Mouse (Mus musculus) megakaryocyte-erythroid progenitor cell, adult 5-6 weeks (primary cell): ENCODE data around the gene Dhrs9. TPM values are rescaled to one million over a fixed set of nuclear protein-coding genes. Genes with fewer than 3 reads are reported as not detected.
"Not testable (repeated sequence)": the region's sequence is repeated elsewhere in the genome, so short reads cannot be mapped to it uniquely, and the experiment has no call there.

Experiments
- ATAC-seq: replicated peaks from 2 replicates; pipeline ENCODE4 v1.8.0; 2016; ENCODE audit warnings: mild to moderate bottlenecking, inconsistent platforms; ENCODE audit not compliant: severe bottlenecking, poor library complexity, low FRiP score, low TSS enrichment
- total RNA-seq, 2 experiments: library from RNA; stranded (forward) in 1 of 2; stranded (reverse) in 1 of 2; fragments of 200-1000, 215-1000 nt in 1 of 2; fragments of >200 nt in 1 of 2; fragmentation: Nextera tagmentation in 1 of 2; gene quantifications; 2 replicates each; pipeline ENCODE4 v1.2.3; 2014 to 2017

Dhrs9 gene
- 0.37 TPM in 1 of 2 replicates, not detected in the other for total RNA-seq (2014; fragmentation: Nextera tagmentation)
- 0.23 and 0.33 TPM in 2 replicates for total RNA-seq (2017)

GRCm38 (mm10) chr2:69380281-69380680 is at the start of gene Dhrs9:
Dhrs9 (plus strand) TSS chr2:69380445.
- ATAC-seq = 0 out of 2 replicates have a peak, but pooled peaks have one; percentile 41

DNA sequence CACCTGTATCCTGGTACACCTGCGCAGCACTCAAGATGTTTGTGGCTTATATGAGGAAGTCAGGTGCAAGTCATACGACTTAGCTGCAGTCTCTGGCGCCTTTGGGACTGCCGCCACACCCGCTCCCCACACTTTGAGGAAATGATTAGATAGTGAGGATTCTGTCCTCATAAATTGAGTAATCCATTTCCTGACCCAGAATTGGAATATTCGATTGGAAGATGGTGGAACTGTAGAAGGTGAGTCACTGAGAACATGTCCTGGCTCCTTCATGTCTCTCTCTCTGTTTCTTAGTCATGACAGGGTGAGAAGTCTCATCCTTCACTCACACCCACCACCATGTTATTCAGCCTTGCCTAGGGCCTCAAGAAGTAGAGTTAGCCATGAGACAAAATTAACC is 48.7 kb upstream of the Dhrs9 start:
- not testable (repeated sequence) for ATAC-seq

DNA sequence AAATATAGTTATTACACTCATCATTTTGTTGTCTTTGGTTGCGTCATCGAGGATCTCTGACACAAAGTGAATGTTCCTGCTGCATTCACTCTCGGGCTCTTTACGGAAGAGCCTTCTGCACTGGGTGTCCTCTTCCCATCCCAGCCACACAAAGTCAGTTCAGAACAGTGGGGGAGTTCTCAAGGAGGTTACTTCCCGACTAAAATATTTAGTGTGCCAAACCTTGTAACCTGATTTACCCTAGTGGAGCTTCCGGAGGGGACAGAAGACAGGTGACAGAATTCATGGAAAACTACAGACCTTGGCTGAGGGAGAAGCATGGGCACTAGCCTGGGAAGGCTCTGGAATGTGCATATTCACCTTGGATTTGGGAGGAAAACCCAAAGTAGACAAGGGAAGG is 38.7 kb upstream of the Dhrs9 start:
- ATAC-seq = no peak

DNA sequence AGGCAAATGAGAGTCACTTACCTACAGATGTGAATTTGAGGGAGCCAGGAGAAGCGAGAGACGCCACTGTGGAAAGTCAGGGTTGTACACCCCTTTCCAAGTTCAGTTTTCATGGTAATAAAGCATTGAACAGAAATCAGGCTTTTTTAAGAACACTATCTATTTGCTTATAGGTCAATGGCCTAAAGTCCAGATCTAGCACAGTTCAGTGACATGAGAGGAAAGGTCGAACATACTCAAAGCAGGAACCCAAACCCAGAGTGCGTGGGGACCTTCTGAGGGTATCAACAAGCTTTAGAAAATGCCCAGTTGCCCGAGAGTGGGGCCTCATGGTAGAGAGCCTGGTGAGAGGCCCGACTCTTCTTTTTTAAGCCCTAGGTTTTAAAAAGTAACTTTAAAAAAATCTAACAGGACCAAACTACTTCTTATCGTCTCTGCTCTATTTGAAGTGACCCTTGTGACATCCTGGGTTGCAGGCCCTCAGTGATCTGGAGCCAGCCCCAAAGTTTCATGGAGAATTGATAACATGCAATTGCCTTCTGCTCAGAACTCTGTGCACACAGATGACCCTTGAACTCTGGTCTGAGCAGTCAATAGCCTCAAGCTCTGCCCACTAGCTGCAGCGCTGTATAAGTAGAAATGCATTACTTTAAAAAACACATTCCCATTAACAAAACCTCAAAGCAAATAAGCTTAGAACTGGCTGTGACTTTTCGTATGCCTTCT is 37.6 kb upstream of the Dhrs9 start, which contains the start of gene Abcb11:
TSS of gene Abcb11 (minus strand) at position 121 of the 726 bp plus-strand sequence.
- no peak for ATAC-seq

GRCm38 (mm10) chr2:69355402-69355801 is 24.8 kb upstream of the Dhrs9 start:
- peak; percentile 100 for ATAC-seq

DNA sequence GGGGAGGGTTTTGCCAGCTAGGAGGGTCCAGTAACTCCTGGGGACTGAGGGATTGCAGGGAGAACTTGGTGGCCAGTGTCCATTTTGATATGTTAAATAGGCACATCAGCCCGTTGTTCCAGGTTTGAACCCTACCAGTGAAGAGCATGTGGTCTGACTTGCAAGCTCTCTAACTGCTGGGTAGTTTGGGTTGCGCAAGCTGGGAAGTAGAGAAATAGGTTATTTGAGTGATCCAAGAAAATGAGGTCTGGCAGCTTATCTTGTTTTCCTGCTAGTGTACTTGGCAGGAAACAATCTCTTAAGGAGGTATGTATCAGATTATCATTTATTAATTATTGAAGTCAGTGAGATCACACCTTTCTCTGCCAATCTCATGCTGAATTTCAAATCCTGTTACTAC is 15.4 kb upstream of the Dhrs9 start:
- no peak for ATAC-seq

DNA sequence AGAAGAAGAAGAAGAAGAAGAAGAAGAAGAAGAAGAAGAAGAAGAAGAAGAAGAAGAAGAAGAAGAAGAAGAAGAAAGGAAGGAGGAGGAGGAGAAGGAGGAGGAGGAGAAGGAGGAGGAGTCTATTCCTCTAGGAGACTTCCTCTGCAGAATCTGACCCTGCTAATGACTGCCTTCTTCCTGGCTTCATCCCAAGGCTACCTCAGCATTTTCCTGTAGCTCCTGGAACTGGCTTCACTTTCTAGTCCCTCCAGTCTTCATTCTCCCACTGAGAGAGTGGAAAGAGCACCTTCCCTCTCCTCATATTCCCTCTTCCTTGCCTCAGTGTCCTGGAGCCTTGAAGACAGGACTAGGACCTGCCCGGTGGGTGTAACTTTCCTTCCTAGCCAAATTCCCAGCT is 15.0 kb upstream of the Dhrs9 start:
- ATAC-seq = no peak

DNA sequence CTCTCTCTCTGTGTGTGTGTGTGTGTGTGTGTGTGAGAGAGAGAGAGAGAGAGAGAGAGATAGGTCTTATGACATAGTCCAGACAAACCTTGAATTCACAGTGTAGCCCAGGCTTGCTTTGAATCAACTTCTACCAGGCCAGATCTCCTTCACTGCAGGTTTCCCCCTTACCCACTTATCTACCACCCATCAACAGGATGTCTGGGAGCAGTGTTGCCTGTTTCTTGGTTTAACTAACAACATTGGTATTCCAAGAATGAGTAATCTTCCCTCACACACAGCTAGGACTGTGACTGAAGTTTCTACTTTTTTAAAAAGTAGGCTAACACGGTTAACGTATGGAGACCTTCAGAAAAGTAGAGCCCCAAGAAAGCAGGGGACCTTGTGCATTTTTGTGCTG is 3.5 kb upstream of the Dhrs9 start:
- no peak for ATAC-seq

- ATAC-seq = no peak
Observed at GRCm38 (mm10) chr2:69379801-69380200, 444 bp upstream of the Dhrs9 start.

GRCm38 (mm10) chr2:69381740-69382139 is 1.5 kb downstream of the Dhrs9 start:
- 0 out of 2 replicates have a peak, but pooled peaks have one; percentile 61 for ATAC-seq

GRCm38 (mm10) chr2:69382838-69383237 is 2.6 kb downstream of the Dhrs9 start:
- ATAC-seq = no peak

GRCm38 (mm10) chr2:69386118-69386871 is 6.0 kb downstream of the Dhrs9 start:
- ATAC-seq = no peak

GRCm38 (mm10) chr2:69393947-69394346 is 13.7 kb downstream of the Dhrs9 start:
- no peak for ATAC-seq

- no peak for ATAC-seq
Observed at GRCm38 (mm10) chr2:69395597-69396248, 15.5 kb downstream of the Dhrs9 start.

DNA sequence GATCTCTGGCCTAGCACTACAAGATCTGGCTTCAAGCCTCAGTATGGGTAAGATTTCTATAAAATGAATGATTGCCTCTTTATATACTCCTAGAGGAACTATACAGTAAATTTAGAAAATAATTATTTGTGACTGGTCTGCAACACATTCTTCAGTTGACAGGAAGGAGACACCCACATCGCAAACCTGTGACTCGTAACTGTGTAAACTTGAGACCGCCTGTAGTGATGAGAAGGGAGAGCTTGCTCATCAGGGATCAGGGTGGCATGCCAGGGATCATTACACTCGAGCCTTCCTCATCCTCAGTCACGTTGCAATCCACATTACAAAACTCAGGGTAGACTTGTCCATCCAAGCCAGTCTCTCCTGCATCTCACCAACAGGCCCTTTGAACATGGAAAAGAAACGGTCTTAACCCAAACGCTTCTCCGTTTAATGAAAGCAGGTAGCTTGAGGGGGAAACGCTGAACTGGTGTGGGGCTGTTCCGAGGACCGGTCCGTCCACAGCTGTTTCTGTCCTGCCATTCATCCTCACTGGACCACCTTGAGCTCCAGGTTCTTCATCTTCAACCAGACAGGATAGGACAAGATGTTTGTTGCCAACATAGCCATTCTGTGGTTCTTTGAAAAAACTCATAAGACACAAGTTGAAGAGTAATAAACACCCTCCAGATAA is 16.7 kb downstream of the Dhrs9 start:
- no peak for ATAC-seq

- ATAC-seq = no peak
Observed at GRCm38 (mm10) chr2:69400866-69401604, 20.8 kb downstream of the Dhrs9 start.

DNA sequence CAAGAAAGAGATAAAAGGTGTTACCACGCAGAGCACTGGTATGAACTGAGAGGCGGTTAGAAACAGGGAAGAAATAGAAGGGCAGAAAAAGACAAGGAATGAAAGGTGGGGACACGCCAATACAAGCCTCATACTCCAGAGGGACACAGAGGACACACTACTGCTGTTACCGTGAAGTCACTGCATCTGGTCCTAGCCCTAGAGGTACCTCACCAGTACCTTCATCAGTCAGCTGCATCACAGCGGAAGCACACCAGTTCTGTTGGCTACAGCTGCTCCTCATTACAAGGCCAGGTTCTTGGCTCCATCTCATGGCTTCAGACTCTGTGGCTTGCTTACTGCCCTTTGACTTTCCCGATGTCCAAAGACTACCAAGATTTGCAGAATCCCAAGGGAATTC is 21.6 kb downstream of the Dhrs9 start:
- ATAC-seq = no peak

DNA sequence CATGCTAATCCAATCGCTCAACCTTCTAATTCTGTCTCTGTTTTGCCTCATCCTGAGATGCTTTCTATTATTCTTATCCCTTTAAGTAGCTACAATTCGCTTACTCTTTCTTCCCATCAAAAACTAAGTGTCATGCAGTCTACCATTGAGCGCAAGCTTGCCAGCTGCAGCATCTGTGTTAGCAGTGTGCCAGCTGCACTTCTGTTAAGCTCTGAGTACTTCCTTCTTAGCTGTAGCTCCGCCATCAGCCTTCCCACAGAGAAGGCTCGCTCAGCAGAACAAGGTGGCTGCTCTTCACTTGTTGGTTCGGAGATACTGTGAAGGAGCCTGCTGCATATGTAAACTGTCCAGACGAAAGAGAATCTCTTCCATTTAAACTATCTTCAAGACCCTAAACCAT is 22.1 kb downstream of the Dhrs9 start:
- ATAC-seq = no peak

DNA sequence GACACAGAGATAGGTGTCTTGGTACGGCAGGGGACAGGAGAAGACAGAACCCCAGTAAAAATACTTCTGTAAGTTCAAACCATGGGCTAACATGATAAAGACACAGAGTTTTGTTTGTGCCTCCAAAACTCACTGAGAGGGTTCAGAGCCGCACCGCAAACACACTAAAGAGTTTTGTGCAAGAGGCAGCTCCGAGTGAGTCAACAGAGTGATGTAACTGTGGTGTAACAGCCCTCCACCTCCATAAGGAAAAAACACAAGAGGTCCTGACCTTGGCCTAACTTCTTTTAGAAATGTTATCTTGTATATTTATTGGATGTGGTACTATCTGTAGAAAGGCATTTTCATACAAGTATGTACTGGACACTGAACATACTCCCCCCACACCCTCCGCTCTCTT is 25.4 kb downstream of the Dhrs9 start:
- no peak for ATAC-seq
